Mouse (Mus musculus): ENCODE measurements around the gene E330017A01Rik. TPM values are rescaled to one million over a fixed set of nuclear protein-coding genes. Genes with fewer than 3 reads are reported as not detected.
A peak's percentile ranks its signal among the peaks of the same experiment; 100 is the strongest.
"Not testable (repeated sequence)": the region's sequence is repeated elsewhere in the genome, so short reads cannot be mapped to it uniquely, and the experiment has no call there.

E330017A01Rik gene
- polyA plus RNA-seq, 1 experiment from 2014 or later, result not detected

- Histone ChIP-seq H3K27me3 (replicated peaks) (no peaks in the 10 kb centered on the region), H3K9me3 (no peaks in the 10 kb centered on the region), H3K36me3 (replicated peaks) (peaks cover 12% of the 10 kb centered on the region), H3K27ac (no peak overlapping the region), H3K4me3 (no peak overlapping the region), H3K9ac (no peak overlapping the region), H3K4me1 (peaks cover 11% of the 10 kb centered on the region), H3K4me2 (no peak overlapping the region)
- ATAC-seq (replicated peaks), result no peak
- WGBS, result 96% methylated on average over 13 of the region's 13 CpGs
Observed at GRCm38 (mm10) chr16:58672396-58672795, 33.9 kb upstream of the E330017A01Rik start.

DNA sequence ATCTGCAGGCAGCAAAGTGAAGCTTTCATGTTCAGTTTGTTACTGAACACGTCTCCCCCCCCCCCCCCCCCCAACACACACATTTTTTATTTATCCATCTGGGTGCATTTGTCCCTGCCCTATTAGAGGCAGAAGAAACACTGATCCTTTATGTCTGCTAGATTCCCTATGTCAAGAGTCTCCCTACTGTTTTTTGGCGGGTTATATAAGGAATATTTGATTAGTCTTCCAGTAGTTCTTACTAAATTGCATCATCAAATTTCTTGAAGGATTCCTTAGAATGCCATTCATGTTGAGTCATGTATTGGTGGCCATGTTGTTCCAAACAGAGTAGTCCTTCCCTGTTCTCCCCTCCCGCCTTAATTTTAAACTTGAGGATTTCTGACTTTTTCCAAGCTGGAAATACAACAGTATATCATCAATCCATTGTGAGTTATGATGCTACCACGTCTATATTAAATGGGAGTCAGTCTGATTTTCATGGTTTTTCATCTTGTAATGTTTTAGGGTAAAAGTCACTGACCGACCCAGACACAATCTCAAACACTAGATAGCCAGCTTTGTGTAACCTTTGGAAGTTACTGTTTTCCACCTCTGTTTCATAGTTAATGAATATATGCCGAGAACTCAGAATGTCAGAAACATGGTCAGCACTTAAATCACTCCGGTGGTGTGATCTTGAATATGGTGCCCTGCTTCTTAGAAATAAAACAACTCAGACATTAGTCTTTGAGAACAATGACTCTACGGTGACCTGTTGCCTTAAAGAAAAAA is 32.9 kb upstream of the E330017A01Rik start:
- no peak for ATAC-seq (replicated peaks)
- WGBS, result 71% methylated on average over 8 of the region's 8 CpGs

DNA sequence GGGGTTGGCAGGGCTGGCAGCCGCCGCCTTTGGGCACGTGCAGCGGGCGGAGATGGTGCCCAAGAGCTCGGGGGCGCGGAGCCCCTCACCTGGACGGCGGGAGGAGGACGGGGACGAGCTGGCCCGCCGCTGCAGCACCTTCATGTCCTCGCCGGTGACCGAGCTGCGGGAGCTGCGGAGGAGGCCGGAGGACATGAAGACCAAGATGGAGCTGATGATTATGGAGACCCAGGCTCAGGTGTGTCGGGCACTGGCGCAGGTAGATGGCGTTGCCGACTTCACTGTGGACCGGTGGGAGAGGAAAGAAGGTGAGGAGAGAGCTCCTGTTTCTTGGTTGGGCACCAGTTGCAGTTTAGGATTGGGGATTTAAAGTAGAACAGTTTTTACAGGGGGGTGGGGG is 32.1 kb upstream of the E330017A01Rik start:
- peak overlapping the region; percentile 53 for H3K9ac ChIP-seq
- no peaks in the 10 kb centered on the region for H3K27me3 ChIP-seq (replicated peaks)
- 0% methylated on average over 25 of the region's 25 CpGs for WGBS
- H3K27ac ChIP-seq, result peak overlapping the region; percentile 82
- H3K4me3 ChIP-seq, result peak overlapping the region; percentile 53
- peaks cover 11% of the 10 kb centered on the region for H3K4me1 ChIP-seq
- peaks cover 12% of the 10 kb centered on the region for H3K36me3 ChIP-seq (replicated peaks)
- H3K4me2 ChIP-seq, result peak overlapping the region; percentile 61
- ATAC-seq (replicated peaks), result peak; percentile 81
- no peaks in the 10 kb centered on the region for H3K9me3 ChIP-seq

More for the DNA sequence above, 32.9 kb upstream of the E330017A01Rik start:
- peaks cover 12% of the 10 kb centered on the region for H3K36me3 ChIP-seq (replicated peaks)
- H3K27me3 ChIP-seq (replicated peaks), result no peaks in the 10 kb centered on the region
- peaks cover 11% of the 10 kb centered on the region for H3K4me1 ChIP-seq
- H3K4me2 ChIP-seq, result peak overlapping the region; percentile 61
- no peak overlapping the region; the same call in 1 of the 2 replicates for H3K9ac ChIP-seq
- H3K4me3 ChIP-seq, result peak overlapping the region; percentile 53
- H3K9me3 ChIP-seq, result no peaks in the 10 kb centered on the region
- no peak overlapping the region for H3K27ac ChIP-seq

DNA sequence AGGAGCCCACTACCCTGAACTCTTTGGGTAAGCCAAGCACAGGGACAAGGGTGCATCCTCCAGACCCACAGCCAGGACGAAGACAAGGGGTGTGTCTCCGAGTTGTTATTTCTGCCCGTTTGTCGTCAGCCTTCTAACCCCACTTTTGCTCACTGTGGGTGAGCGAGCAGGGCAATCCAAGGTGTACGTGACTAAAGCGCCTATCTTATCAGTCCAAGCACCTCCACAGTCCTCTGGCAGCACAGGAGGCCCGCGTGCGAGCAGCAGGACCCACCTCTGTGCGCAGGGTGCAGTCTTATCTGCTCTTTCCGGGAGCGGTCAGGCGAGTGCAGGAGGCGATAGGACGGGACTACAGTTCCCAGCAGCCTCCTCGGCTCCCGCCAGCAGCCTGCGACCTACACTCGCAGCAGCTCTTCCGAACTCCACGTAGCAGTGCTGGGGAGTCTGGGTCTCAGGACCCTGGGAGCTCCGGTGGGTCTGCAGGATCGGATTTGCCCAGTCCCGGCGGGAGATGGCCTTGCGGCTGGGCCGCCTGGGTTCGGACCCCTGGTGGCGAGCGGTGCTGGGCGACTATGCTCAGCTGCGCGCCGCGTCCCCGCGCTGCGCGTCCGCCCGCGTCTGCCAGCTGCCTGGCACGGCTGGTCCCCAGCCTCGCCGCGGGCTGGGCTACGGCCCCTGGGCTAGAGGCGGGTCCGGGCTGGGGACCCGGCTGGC is 31.5 kb upstream of the E330017A01Rik start, which contains the start of gene Cpox:
TSS of gene Cpox (plus strand) at position 376 of the 714 bp plus-strand sequence.
- WGBS, result under 1% methylated on average over 51 of the region's 51 CpGs
- Histone ChIP-seq H3K4me1 (peaks cover 11% of the 10 kb centered on the region), H3K9ac (peak within 1 kb of the TSS; percentile 53), H3K4me2 (peak within 1 kb of the TSS; percentile 61), H3K36me3 (replicated peaks) (peaks cover 11% of the 10 kb centered on the region), H3K9me3 (no peaks in the 10 kb centered on the region), H3K4me3 (peak within 1 kb of the TSS; percentile 53), H3K27ac (peak within 1 kb of the TSS; percentile 82), H3K27me3 (replicated peaks) (no peaks in the 10 kb centered on the region)
- ATAC-seq (replicated peaks), result peak; percentile 99

DNA sequence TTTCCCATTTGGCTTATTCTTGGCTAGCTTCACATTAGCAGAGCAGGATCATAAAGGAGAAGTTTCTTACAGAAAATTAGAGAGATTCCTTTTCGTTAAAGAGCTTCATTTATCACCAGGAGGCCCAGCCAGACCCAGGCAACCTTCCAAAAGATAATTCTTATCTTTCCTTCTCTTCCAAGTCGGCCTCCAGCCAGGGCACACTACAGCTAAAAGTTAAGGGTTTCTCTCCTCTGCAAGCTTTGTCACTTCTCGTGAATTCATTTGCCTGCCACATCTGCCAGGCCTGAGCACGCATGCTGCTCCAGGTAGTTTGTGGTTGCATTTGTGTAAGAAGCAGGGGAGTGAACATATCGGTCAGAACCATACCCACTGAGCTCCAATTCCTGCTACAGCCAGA is 30.7 kb upstream of the E330017A01Rik start:
- Histone ChIP-seq H3K9ac (no peak overlapping the region), H3K36me3 (replicated peaks) (peaks cover 4% of the 10 kb centered on the region; the same call in 1 of the 2 replicates), H3K4me2 (peak overlapping the region; percentile 61), H3K4me1 (peaks cover 11% of the 10 kb centered on the region), H3K27ac (no peak overlapping the region), H3K4me3 (peak overlapping the region; percentile 53), H3K27me3 (replicated peaks) (no peaks in the 10 kb centered on the region), H3K9me3 (no peaks in the 10 kb centered on the region)
- 67% methylated on average over 5 of the region's 5 CpGs for WGBS
- ATAC-seq (replicated peaks), result no peak

DNA sequence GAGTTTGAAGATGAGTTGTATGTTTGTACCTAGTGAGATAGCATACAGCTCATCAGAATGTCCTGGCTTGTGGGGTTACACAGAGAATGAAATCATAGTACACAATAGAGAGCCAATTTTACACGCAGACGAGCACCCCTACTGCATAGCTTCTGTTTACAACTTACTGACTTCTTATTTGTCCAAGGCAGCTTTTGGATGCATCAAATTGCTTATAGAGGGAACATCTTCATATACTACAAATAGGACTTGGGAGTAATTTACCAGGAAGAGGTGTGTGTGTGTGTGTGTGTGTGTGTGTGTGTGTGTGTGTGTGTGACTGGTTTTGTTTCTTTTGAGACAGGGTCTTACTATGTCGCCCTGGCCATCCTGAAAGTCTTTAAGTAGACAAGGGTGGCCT is 30.0 kb upstream of the E330017A01Rik start:
- Histone ChIP-seq H3K9ac (no peak overlapping the region), H3K4me2 (no peak overlapping the region), H3K36me3 (replicated peaks) (no peaks in the 10 kb centered on the region), H3K9me3 (no peaks in the 10 kb centered on the region), H3K27ac (no peak overlapping the region), H3K27me3 (replicated peaks) (no peaks in the 10 kb centered on the region), H3K4me1 (peaks cover 11% of the 10 kb centered on the region), H3K4me3 (no peak overlapping the region)
- 84% methylated on average over 3 of the region's 3 CpGs for WGBS
- ATAC-seq (replicated peaks), result no peak

DNA sequence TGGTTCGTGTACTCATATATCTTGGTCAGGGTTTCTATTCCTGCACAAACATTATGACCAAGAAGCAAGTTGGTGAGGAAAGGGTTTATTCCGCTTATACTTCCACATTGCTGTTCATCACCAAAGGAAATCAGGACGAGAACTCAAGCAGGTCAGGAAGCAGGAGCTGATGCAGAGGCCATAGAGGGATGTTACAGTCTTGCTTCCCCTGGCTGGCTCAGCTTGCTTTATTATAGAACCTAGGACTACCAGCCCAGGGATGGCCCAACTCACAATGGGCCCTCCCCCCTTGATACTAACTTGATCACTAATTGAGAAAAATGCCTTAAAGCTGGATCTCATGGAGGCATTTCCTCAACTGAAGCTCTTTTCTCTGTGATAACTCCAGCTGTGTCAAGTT is 28.1 kb upstream of the E330017A01Rik start:
- H3K4me2 ChIP-seq; H3K27me3 ChIP-seq (replicated peaks); H3K27ac ChIP-seq; H3K4me3 ChIP-seq; H3K9me3 ChIP-seq; H3K36me3 ChIP-seq (replicated peaks); ATAC-seq (replicated peaks); H3K9ac ChIP-seq: not testable (repeated sequence)
- WGBS, result 89% methylated on average over 3 of the region's 3 CpGs
- H3K4me1 ChIP-seq, result peaks cover 11% of the 10 kb centered on the region

DNA sequence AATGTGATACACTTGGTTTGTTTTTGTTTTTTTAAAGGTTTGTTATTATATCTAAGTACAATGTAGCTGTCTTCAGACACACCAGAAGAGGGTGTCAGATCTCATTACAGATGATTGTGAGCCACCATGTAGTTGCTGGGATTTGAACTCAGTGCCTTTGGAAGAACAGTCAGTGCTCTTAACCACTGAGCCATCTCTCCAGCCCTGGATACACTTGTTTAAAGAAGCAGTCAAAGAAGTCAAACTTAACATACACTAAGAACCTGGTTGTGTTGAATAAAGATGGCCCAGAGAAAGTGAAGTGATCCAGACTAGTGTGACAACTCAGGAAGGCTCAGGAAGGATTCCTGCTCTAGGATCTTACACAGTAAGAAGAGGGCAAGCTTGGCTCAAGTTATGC is 26.6 kb upstream of the E330017A01Rik start:
- not testable (repeated sequence) for H3K9me3 ChIP-seq; H3K27ac ChIP-seq; H3K4me3 ChIP-seq; H3K27me3 ChIP-seq (replicated peaks); H3K9ac ChIP-seq; H3K4me1 ChIP-seq; ATAC-seq (replicated peaks); H3K36me3 ChIP-seq (replicated peaks); H3K4me2 ChIP-seq

DNA sequence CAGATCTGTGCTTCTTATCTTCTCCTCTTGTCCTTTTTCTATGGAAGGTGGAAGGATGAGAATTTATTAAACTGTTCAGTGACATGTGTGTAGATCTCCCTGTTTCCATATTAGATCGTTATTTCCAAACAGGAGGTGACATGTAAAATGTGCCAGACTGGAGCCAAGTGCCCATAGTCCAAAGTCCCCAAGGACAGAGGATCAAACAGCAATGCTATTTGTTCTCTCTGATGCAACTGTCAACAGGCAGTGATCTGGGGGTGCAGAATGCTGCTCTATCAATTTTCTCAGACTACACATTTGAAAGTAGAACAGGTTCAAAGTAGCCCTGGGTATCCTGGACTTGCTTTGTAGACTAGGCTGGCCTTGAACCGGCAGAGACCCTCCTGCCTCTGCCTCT is 25.3 kb upstream of the E330017A01Rik start:
- no peaks in the 10 kb centered on the region for H3K9me3 ChIP-seq
- no peak overlapping the region for H3K4me2 ChIP-seq
- no peaks in the 10 kb centered on the region for H3K27me3 ChIP-seq (replicated peaks)
- no peak overlapping the region for H3K9ac ChIP-seq
- 89% methylated on average over 2 of the region's 2 CpGs for WGBS
- ATAC-seq (replicated peaks), result no peak
- no peak overlapping the region for H3K4me3 ChIP-seq
- H3K4me1 ChIP-seq, result no peaks in the 10 kb centered on the region
- H3K27ac ChIP-seq, result no peak overlapping the region
- H3K36me3 ChIP-seq (replicated peaks), result no peaks in the 10 kb centered on the region

- ATAC-seq (replicated peaks), result peak; percentile 88
- Histone ChIP-seq H3K36me3 (replicated peaks) (no peaks in the 10 kb centered on the region), H3K27me3 (replicated peaks) (no peaks in the 10 kb centered on the region), H3K4me1 (no peaks in the 10 kb centered on the region), H3K4me3 (no peak overlapping the region), H3K4me2 (no peak overlapping the region), H3K27ac (no peak overlapping the region), H3K9me3 (no peaks in the 10 kb centered on the region), H3K9ac (no peak overlapping the region)
- WGBS, result 82% methylated on average over 5 of the region's 5 CpGs
Observed at GRCm38 (mm10) chr16:58663021-58663420, 24.5 kb upstream of the E330017A01Rik start.

- ATAC-seq (replicated peaks), result no peak; the same call in 1 of the 2 replicates
- Histone ChIP-seq H3K27me3 (replicated peaks) (no peaks in the 10 kb centered on the region), H3K36me3 (replicated peaks) (no peaks in the 10 kb centered on the region), H3K4me3 (no peak overlapping the region), H3K4me1 (no peaks in the 10 kb centered on the region), H3K4me2 (no peak overlapping the region), H3K9ac (no peak overlapping the region), H3K9me3 (no peaks in the 10 kb centered on the region), H3K27ac (no peak overlapping the region)
Observed at GRCm38 (mm10) chr16:58662287-58662791, 23.8 kb upstream of the E330017A01Rik start.

DNA sequence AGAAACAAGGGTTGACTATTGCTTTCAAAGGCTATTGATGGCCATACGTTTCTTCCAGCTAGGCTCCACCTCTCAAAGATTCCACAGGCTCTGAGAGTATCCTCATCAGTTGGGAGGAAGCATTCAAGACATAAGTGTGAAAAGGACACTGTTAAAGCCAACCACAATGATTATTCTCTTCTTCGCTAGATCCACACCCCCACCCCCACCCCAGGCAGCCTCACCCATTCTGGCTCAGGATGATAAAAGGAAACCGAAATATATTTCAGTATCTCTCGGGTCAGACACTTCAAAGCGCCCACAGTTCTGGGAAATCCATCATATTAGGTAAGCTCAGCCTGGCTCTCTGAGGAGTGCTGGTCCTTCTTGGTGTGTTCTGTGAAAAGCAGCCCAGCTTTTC is 23.3 kb upstream of the E330017A01Rik start:
- no peaks in the 10 kb centered on the region for H3K27me3 ChIP-seq (replicated peaks)
- H3K36me3 ChIP-seq (replicated peaks), result no peaks in the 10 kb centered on the region
- no peak overlapping the region for H3K9ac ChIP-seq
- H3K4me1 ChIP-seq, result no peaks in the 10 kb centered on the region
- 77% methylated on average over 5 of the region's 5 CpGs for WGBS
- H3K4me3 ChIP-seq, result no peak overlapping the region
- no peaks in the 10 kb centered on the region for H3K9me3 ChIP-seq
- ATAC-seq (replicated peaks), result no peak
- no peak overlapping the region for H3K4me2 ChIP-seq
- no peak overlapping the region for H3K27ac ChIP-seq

All from midbrain, embryonic 15.5 days (tissue).